ENCODE assay signal across 18 mouse cellular contexts in genomic region chr10:21467425-21468085, GRCm38 (mm10).
DNase-seq lines count a peak whose midpoint lies in the region; ATAC-seq and TF ChIP-seq lines count a peak whose summit lies in the region.
"Had no signal": no experiment of that assay in that cellular context is flagged by ENCODE, and none has a peak within 500 bp of the region (broad histone marks: within the 10 kb centered on the region; RNA-seq: fewer than 3 reads in every experiment).

No protein-coding gene starts in this region.

- H3K9ac ChIP-seq in CH12.LX (ENCODE audit: insufficient read depth, low read depth) = no peak overlapping the region
- no peak overlapping the region for H3K9ac ChIP-seq in forebrain, embryonic 16.5 days (replicated peaks; ENCODE audit: low read depth, low read length)
- H3K9ac ChIP-seq: liver, embryonic 15.5 days had no signal

- H3K4me1 ChIP-seq in CH12.LX (ENCODE audit: control insufficient read depth in 1 of 2, insufficient read depth in 2 of 2) = peaks cover 7 to 31% of the 10 kb centered on the region in 2 experiments
- H3K4me1 ChIP-seq in forebrain, embryonic 16.5 days (replicated peaks; ENCODE audit: control insufficient read depth, insufficient read depth, low read length) = peaks cover 13% of the 10 kb centered on the region
- no peaks in the 10 kb centered on the region for H3K4me1 ChIP-seq in cerebellum, adult 2 months (ENCODE audit: control insufficient read depth, insufficient read depth, low read length)
- H3K4me1 ChIP-seq: heart, embryonic 10.5 days; liver, embryonic 15.5 days had no signal

- TF ChIP-seq EP300 in CH12.LX (IDR thresholded peaks at IDR 0.05; ENCODE audit: low read length) = no peak

- no peak overlapping the region for H3K27ac ChIP-seq in CH12.LX (ENCODE audit: insufficient read depth, low read depth)
- H3K27ac ChIP-seq in forebrain, embryonic 16.5 days (ENCODE audit: low read length) = no peak overlapping the region
- no peak overlapping the region for H3K27ac ChIP-seq in cerebellum, adult 2 months (ENCODE audit: insufficient read depth, low read length)
- H3K27ac ChIP-seq: heart, embryonic 10.5 days; limb, embryonic 10.5 days; liver, embryonic 15.5 days; macrophage had no signal

- H3K27me3 ChIP-seq in CH12.LX (replicated peaks) = peaks cover 1% of the 10 kb centered on the region
- no peaks in the 10 kb centered on the region for H3K27me3 ChIP-seq in forebrain, embryonic 16.5 days (replicated peaks; ENCODE audit: control insufficient read depth, insufficient read depth, low read length)
- H3K27me3 ChIP-seq in cerebellum, adult 2 months (ENCODE audit: control insufficient read depth, insufficient read depth, low read length) = no peaks in the 10 kb centered on the region
- H3K27me3 ChIP-seq: liver, embryonic 15.5 days had no signal

- in situ Hi-C loops in CH12.LX (cut with MboI; ENCODE audit: low pct_ligation_motif_present, low pct_unique_long_range_greater_than_20kb, low sequenced_read_pairs) = no loop called here

- peak; percentile 42 for DNase-seq in kidney, adult 11 months
- DNase-seq in kidney, postnatal 10 days = no peak
- DNase-seq in CH12.LX (ENCODE audit: extremely low read depth) = no peak
- DNase-seq in R1 (ENCODE audit: low read depth, low spot score) = peak; percentile 23
- DNase-seq in spleen, adult 18-20 months = no peak
- DNase-seq in cerebellum, postnatal 25 days = no peak
- DNase-seq in cerebellum, adult 2 months = no peak
- DNase-seq: cerebellum, adult 8-10 months; gastrocnemius, postnatal 14 days; layer of hippocampus, postnatal 36 days; right cerebral cortex, postnatal 25 days; thymus, postnatal 14 days had no signal

- no peaks in the 10 kb centered on the region for H3K9me3 ChIP-seq in CH12.LX (replicated peaks; ENCODE audit: low read length)
- no peaks in the 10 kb centered on the region for H3K9me3 ChIP-seq in forebrain, embryonic 16.5 days (ENCODE audit: control insufficient read depth, low read length)
- H3K9me3 ChIP-seq: heart, embryonic 10.5 days; limb, embryonic 10.5 days; liver, embryonic 15.5 days had no signal

- H3K4me2 ChIP-seq in CH12.LX (ENCODE audit: insufficient read depth, low read depth, poor library complexity, severe bottlenecking) = no peak overlapping the region
- H3K4me2 ChIP-seq in forebrain, embryonic 16.5 days (ENCODE audit: low read length) = no peak overlapping the region
- H3K4me2 ChIP-seq: liver, embryonic 15.5 days had no signal

- no peaks in the 10 kb centered on the region for H3K79me2 ChIP-seq in CH12.LX (replicated peaks; ENCODE audit: control insufficient read depth, extremely low read depth, insufficient read depth, poor library complexity, severe bottlenecking)

- dilution Hi-C loops in CH12.LX (cut with MboI; ENCODE audit: extremely low pct_ligation_motif_present, extremely low pct_unique_long_range_greater_than_20kb, low sequenced_read_pairs) = no loop called here

- H3K36me3 ChIP-seq in CH12.LX (replicated peaks in 1 of 2; ENCODE audit: control insufficient read depth in 1 of 2, insufficient read depth in 1 of 2, low read length in 1 of 2) = no peaks in the 10 kb centered on the region
- H3K36me3 ChIP-seq in forebrain, embryonic 16.5 days (ENCODE audit: control insufficient read depth, insufficient read depth) = no peaks in the 10 kb centered on the region
- H3K36me3 ChIP-seq: heart, embryonic 10.5 days; limb, embryonic 10.5 days; liver, embryonic 15.5 days had no signal

- no peak for TF ChIP-seq RAD21 in CH12.LX (IDR thresholded peaks at IDR 0.05; ENCODE audit: low read depth, low read length)

- TF ChIP-seq POLR2A in CH12.LX (IDR thresholded peaks at IDR 0.05; ENCODE audit: low read depth, low read length) = no peak
- no peak for TF ChIP-seq POLR2A in cerebellum, adult 2 months (IDR thresholded peaks at IDR 0.05; ENCODE audit: borderline replicate concordance, insufficient read depth, low read length)

- no peak for TF ChIP-seq CTCF in CH12.LX (conservative IDR thresholded peaks at IDR 0.05 in 1 of 2, IDR thresholded peaks at IDR 0.05 in 1 of 2; ENCODE audit: low read depth in 2 of 2, low read length in 2 of 2)
- TF ChIP-seq CTCF in cerebellum, adult 2 months (IDR thresholded peaks at IDR 0.05; ENCODE audit: borderline replicate concordance, insufficient read depth, low read depth, low read length) = no peak

- ATAC-seq in forebrain, embryonic 16.5 days = peak; percentile 36; the same call in 1 of the 2 replicates
- ATAC-seq: intestine, postnatal 0 days had no signal

- H3K4me3 ChIP-seq in CH12.LX (replicated peaks in 1 of 3; ENCODE audit: low read depth in 2 of 3, low read length in 2 of 3, poor library complexity in 1 of 3) = no peak overlapping the region
- no peak overlapping the region for H3K4me3 ChIP-seq in forebrain, embryonic 16.5 days (replicated peaks; ENCODE audit: low read length)
- H3K4me3 ChIP-seq in cerebellum, adult 2 months (replicated peaks; ENCODE audit: insufficient read depth, low read depth, low read length) = no peak overlapping the region
- H3K4me3 ChIP-seq: heart, embryonic 10.5 days; limb, embryonic 10.5 days; liver, embryonic 15.5 days had no signal

- WGBS in forebrain, embryonic 16.5 days = 6% methylated on average over 4 of the region's 4 CpGs
- 28% methylated on average over 4 of the region's 4 CpGs for WGBS in cerebellum, adult 2 months

TF ChIP-seq in CH12.LX, 34 proteins besides CTCF, POLR2A, EP300 and RAD21:
- TF ChIP-seq MAFK (IDR thresholded peaks at IDR 0.05; ENCODE audit: insufficient replicate concordance, low read length) (no peak), ZNF384 (IDR thresholded peaks at IDR 0.05; ENCODE audit: low read depth, low read length) (peak; percentile 73)
TF ChIP-seq in CH12.LX: peak in this region for 1.

Comparison
In these comparisons a context has a peak if more than half of its experiments do, and no peak if none do; other contexts are left out.
1. DNase-seq: peak in kidney, adult 11 months (single experiment) and R1 (single experiment); none in kidney, postnatal 10 days (single experiment), CH12.LX (single experiment), spleen, adult 18-20 months (0 of 2), cerebellum, postnatal 25 days (0 of 2) and cerebellum, adult 2 months (0 of 2).